Mouse (Mus musculus) liver, embryonic 11.5 days (tissue): ENCODE measurements around the gene Ppp1r17. TPM values are rescaled to one million over a fixed set of nuclear protein-coding genes. Genes with fewer than 3 reads are reported as not detected.

ENCODE experiments used
- ATAC-seq: fragments of 200-750 bp; cut with Nextera tagmentation; replicated peaks from 2 replicates; pipeline ENCODE4 v1.8.0; 2017; ENCODE audit warnings: moderate number of reproducible peaks, mild to moderate bottlenecking, moderate TSS enrichment, moderate library complexity; ENCODE audit not compliant: low FRiP score
- DNase-seq: peaks from one replicate; pipeline ENCODE4 v3.0.0-alpha.2; 2017; ENCODE audit warnings: low spot score
- H3K27ac ChIP-seq: fragments of 300-500 bp; sonication (generic); 2 replicates; pipeline ENCODE4 v1.5.1; 2014; ENCODE audit warnings: mild to moderate bottlenecking, low read depth, low read length, control low read depth
- H3K27me3 ChIP-seq: fragments of 300-500 bp; sonication (generic); replicated peaks from 2 replicates; pipeline ENCODE4 v1.6.1; 2014; ENCODE audit warnings: low read length, mixed read lengths; ENCODE audit not compliant: control insufficient read depth, insufficient read depth
- H3K36me3 ChIP-seq: fragments of 300-500 bp; sonication (generic); 2 replicates; pipeline ENCODE4 v1.6.1; 2014; ENCODE audit warnings: mild to moderate bottlenecking, low read length, moderate library complexity, mixed read lengths; ENCODE audit not compliant: control insufficient read depth, insufficient read depth
- H3K4me1 ChIP-seq: fragments of 300-500 bp; sonication (generic); replicated peaks from 2 replicates; pipeline ENCODE4 v1.6.1; 2014; ENCODE audit warnings: low read length, mixed read lengths; ENCODE audit not compliant: control insufficient read depth, insufficient read depth
- H3K4me2 ChIP-seq: fragments of 300-500 bp; sonication (generic); 2 replicates; pipeline ENCODE4 v1.6.1; 2014; ENCODE audit warnings: mild to moderate bottlenecking, control low read depth, moderate library complexity
- H3K4me3 ChIP-seq: fragments of 300-500 bp; sonication (generic); 2 replicates; pipeline ENCODE4 v1.5.1; 2014; ENCODE audit warnings: low read depth, low read length, control low read depth
- H3K9ac ChIP-seq: fragments of 300-500 bp; sonication (generic); 2 replicates; pipeline ENCODE4 v1.6.1; 2014; ENCODE audit warnings: low read depth, low read length, control low read depth
- H3K9me3 ChIP-seq: fragments of 300-500 bp; sonication (generic); 2 replicates; pipeline ENCODE4 v1.6.1; 2016; ENCODE audit warnings: low read length, inconsistent platforms, mixed read lengths; ENCODE audit not compliant: control insufficient read depth
- WGBS: fragments of 180-500 bp; shearing (Covaris S2); extraction: QIAGEN DNeasy Blood & Tissue Kit; methylation state at CpG from one replicate; pipeline ENCODE4 v1.1.7; 2014; 5-methylcytosine and 5-hydroxymethylcytosine counted together
- polyA plus RNA-seq: library from polyadenylated mRNA; unstranded; fragments of >200 nt; fragmentation: Nextera tagmentation; extraction: Ambion mirVana; gene quantifications from 2 replicates; pipeline ENCODE4 v1.2.1, GENCODE M21; 2014

The Ppp1r17 gene
- polyA plus RNA-seq = 0.22 TPM in 1 of 2 replicates, not detected in the other

DNA sequence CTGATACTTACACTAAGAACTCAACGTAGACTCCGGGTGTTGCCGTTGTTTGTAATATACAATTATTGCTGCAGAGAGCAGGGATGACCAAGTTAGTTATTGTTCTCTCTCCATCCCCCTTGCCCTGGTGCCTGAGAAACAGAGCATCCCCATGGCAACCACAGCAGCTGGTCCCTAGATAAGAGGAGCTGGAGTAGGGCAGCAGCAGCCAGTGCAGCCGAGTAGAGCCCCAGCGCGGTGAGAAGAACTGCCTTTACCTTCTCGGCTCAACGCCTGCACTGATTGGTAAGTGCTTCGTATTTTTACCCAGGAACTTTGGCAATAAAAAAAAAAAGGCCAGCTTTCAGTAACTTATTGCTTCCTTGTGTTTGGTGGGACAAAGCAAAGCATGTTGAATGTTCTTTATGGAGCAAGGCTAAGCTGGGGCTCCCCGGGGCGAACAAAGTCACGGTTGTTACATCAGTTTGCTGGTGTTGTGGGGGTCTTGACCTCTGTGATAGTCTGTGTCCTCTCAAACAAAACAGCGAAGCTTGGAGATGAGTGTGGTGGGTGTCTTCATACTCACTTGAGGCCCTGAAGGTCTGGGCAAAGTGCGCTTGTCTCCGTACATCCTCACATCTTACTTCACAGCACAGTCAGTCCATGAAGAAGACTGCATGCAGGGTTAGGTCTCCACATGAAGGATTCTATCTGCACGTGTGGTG lies at the start of gene Ppp1r17:
Gene Ppp1r17, plus strand, starts transcription at position 207 of the 704 bp plus-strand sequence.
- H3K36me3 ChIP-seq = no peaks in the 10 kb centered on the region
- no peak for DNase-seq
- no peaks in the 10 kb centered on the region for H3K9me3 ChIP-seq
- no peaks in the 10 kb centered on the region for H3K4me1 ChIP-seq
- H3K4me2 ChIP-seq = no peak within 1 kb of the TSS
- H3K27ac ChIP-seq = no peak within 1 kb of the TSS
- no peak for ATAC-seq
- no peaks in the 10 kb centered on the region for H3K27me3 ChIP-seq
- no peak within 1 kb of the TSS for H3K4me3 ChIP-seq
- H3K9ac ChIP-seq = no peak within 1 kb of the TSS
- 67% methylated on average over 16 of the region's 16 CpGs for WGBS

DNA sequence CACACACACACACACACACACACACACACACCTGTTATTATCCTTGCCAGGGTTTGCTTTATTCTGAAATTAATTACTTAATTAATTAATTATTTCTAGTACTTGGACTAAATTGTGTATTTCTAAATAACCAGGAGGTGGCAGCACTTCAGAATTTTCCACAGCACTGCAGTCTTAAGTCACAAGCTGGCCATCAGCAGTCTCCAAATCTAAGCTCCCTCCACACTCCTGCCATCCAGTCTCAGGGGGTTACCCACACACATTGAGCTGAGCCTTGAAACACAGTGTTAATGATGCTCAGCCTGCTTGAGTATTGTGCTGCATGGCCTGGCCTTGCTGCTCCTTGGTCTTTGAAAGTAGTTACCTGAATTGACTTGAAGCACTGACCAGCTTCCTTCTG lies 44.3 kb upstream of the Ppp1r17 start:
- Histone ChIP-seq H3K36me3 (no peaks in the 10 kb centered on the region), H3K4me3 (no peak overlapping the region), H3K27me3 (no peaks in the 10 kb centered on the region), H3K27ac (no peak overlapping the region), H3K9me3 (no peaks in the 10 kb centered on the region), H3K4me2 (no peak overlapping the region), H3K9ac (no peak overlapping the region), H3K4me1 (no peaks in the 10 kb centered on the region)
- no peak for ATAC-seq
- no peak for DNase-seq

DNA sequence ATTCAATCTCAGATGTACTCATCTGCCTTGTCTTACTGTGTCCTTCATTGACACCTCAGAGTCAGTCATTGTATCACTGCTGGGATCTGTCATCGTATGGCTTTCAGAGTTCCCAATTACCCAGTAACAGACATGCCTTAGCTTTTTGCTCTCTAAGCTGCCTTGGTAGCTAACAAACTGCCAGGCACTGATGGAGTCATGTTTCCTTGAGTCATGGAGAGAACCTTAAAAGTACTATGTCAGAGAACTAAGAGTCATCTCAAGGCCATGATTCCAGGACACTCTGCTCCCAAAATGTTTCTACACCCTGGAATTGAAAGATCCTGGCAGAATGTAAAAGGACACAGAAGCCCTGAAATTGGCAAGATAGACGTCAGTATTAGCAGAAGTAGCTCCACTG lies 37.5 kb upstream of the Ppp1r17 start:
- no peak overlapping the region for H3K27ac ChIP-seq
- H3K9me3 ChIP-seq = no peaks in the 10 kb centered on the region
- ATAC-seq = no peak
- no peaks in the 10 kb centered on the region for H3K4me1 ChIP-seq
- DNase-seq = no peak
- H3K4me2 ChIP-seq = no peak overlapping the region
- H3K9ac ChIP-seq = no peak overlapping the region
- no peaks in the 10 kb centered on the region for H3K36me3 ChIP-seq
- H3K27me3 ChIP-seq = no peaks in the 10 kb centered on the region
- WGBS = 70% methylated on average over 2 of the region's 2 CpGs
- H3K4me3 ChIP-seq = no peak overlapping the region

DNA sequence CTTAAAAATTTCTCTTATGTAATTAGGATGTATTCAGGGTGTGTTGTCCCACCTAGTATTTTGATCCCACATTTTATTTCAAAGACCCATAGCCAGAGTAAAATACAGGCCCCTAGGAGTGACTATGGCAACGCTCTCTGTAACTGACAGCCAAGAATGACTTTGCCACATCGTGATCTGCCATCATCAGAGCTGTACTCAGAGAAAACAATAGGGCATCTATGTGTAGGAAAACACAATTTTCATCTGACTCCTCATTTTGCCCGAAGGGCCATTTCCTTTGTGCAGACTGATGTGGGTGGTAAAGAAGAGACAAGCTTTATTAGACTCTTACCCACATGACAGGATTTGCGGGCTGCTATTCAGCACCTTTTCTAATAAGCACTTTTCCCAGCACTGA lies 8.6 kb upstream of the Ppp1r17 start:
- Histone ChIP-seq H3K4me1 (no peaks in the 10 kb centered on the region), H3K36me3 (no peaks in the 10 kb centered on the region), H3K27me3 (no peaks in the 10 kb centered on the region), H3K4me2 (no peak overlapping the region), H3K9ac (no peak overlapping the region), H3K9me3 (no peaks in the 10 kb centered on the region), H3K4me3 (no peak overlapping the region), H3K27ac (no peak overlapping the region)
- ATAC-seq (no peak), DNase-seq (no peak)
- WGBS = 79% methylated on average over 4 of the region's 4 CpGs

DNA sequence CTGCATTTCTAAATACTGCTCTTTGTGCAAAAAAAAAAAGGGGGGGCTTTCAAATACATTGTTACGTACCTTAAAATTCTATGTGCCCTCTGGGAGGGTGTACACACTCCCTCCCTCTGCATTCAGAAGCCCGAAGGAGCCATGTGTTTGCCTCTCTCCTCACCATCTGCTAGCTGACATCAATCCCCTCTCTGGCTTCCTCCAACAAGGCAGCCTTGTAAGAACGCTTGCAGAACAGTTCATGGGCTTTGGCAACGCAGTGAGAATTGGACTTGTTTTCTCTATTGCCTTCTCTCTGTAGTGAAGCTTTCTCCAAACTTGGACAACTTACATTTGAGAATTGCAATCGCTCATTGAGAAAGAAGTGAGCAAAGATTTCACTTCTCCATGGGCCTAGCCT lies 4.9 kb upstream of the Ppp1r17 start:
- no peaks in the 10 kb centered on the region for H3K4me1 ChIP-seq
- H3K4me3 ChIP-seq = no peak overlapping the region
- 75% methylated on average over 5 of the region's 5 CpGs for WGBS
- no peaks in the 10 kb centered on the region for H3K36me3 ChIP-seq
- no peak overlapping the region for H3K4me2 ChIP-seq
- no peak for DNase-seq
- no peak for ATAC-seq
- no peak overlapping the region for H3K9ac ChIP-seq
- H3K27me3 ChIP-seq = no peaks in the 10 kb centered on the region
- H3K27ac ChIP-seq = no peak overlapping the region
- no peaks in the 10 kb centered on the region for H3K9me3 ChIP-seq

DNA sequence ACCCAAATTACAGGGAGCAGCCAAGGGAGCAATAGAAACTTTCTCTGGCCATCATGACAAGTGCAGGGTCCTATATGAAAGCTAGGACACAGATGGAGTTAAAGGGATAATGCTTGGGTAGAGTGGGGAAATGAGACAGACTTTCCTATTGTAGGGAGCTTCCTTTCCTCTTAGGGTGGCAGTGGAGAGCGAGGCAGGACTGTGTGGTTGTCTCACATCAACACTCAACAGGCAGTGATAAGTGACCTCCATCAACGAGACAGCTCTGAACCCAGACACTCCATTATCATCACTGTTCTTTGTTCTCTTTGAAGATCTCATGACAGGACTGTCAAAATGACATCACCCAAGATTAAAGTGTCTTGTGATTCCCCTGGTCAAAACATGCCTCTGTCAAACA lies 2.3 kb downstream of the Ppp1r17 start:
- no peaks in the 10 kb centered on the region for H3K4me1 ChIP-seq
- ATAC-seq (no peak), DNase-seq (no peak)
- no peak overlapping the region for H3K9ac ChIP-seq
- no peaks in the 10 kb centered on the region for H3K27me3 ChIP-seq
- no peak overlapping the region for H3K4me3 ChIP-seq
- WGBS = 17% methylated on average over 2 of the region's 2 CpGs
- no peaks in the 10 kb centered on the region for H3K9me3 ChIP-seq
- no peak overlapping the region for H3K4me2 ChIP-seq
- H3K36me3 ChIP-seq = no peaks in the 10 kb centered on the region
- no peak overlapping the region for H3K27ac ChIP-seq

DNA sequence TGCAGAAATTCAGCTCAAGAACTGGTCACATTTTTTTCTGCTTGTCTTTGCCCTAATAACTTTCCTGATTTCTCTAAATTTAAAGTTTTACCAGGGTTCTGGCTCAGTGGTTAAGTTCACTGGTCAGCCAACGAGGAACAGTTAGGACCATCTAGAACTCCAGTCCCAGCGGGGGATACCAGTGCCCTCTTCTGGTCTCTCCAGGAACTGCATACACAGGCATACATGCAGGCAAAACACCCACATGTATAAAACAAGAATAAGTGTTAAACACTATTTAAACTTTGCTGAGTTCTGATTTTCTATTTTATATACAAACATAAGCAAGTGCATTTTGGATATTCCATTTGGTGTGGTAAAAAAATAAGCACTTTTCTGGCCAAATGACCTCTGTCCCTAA lies 8.2 kb downstream of the Ppp1r17 start:
- no peak overlapping the region for H3K27ac ChIP-seq
- H3K4me2 ChIP-seq = no peak overlapping the region
- H3K27me3 ChIP-seq = no peaks in the 10 kb centered on the region
- 44% methylated on average over 2 of the region's 2 CpGs for WGBS
- DNase-seq (no peak), ATAC-seq (no peak)
- H3K36me3 ChIP-seq = no peaks in the 10 kb centered on the region
- no peaks in the 10 kb centered on the region for H3K4me1 ChIP-seq
- no peak overlapping the region for H3K9ac ChIP-seq
- H3K9me3 ChIP-seq = no peaks in the 10 kb centered on the region
- no peak overlapping the region for H3K4me3 ChIP-seq

DNA sequence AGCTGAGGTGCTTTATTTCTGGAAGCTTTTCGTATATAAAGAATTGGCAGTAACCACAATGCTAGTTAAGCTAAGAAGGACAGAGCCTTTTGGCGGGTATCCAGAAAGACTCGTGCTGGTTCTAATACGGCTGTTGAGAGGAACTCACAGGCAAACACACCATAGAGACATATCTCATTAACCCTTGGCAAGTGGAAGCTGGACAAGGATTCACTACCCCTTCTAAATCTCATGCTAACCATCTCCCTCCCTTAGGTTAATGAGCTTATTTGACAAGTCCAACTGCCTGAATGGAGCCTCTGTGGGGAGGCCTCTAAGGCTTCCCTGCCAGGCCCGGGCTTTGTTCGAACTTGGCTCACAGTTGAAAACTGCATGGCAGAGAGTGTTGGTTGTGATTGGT lies 10.0 kb downstream of the Ppp1r17 start:
- H3K9me3 ChIP-seq = no peaks in the 10 kb centered on the region
- no peaks in the 10 kb centered on the region for H3K4me1 ChIP-seq
- H3K4me2 ChIP-seq = no peak overlapping the region
- DNase-seq (no peak), ATAC-seq (no peak)
- H3K4me3 ChIP-seq = no peak overlapping the region
- no peaks in the 10 kb centered on the region for H3K27me3 ChIP-seq
- 82% methylated on average over 6 of the region's 6 CpGs for WGBS
- no peak overlapping the region for H3K9ac ChIP-seq
- H3K27ac ChIP-seq = no peak overlapping the region
- no peaks in the 10 kb centered on the region for H3K36me3 ChIP-seq

DNA sequence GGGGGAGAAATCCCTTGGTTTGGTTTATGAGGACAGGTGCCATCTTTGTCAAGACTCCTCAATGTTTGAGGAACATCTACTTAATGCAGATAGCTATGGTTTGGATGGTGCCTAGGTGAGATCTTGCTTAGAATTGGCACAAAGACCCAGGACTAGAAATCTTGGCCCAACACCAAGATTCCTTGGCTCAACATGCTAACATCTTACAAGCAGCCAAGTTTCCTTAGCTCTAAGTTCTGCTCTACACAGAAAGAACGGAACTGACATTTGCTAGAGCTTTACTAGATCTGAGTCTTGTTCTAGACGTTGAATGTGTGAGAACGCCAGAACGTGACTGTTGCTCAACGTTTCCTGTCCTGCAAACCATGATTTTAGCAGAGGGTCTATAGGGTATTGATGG lies 10.7 kb downstream of the Ppp1r17 start:
- Histone ChIP-seq H3K9me3 (no peaks in the 10 kb centered on the region), H3K36me3 (no peaks in the 10 kb centered on the region), H3K4me3 (no peak overlapping the region), H3K4me2 (no peak overlapping the region), H3K27ac (no peak overlapping the region), H3K27me3 (no peaks in the 10 kb centered on the region), H3K9ac (no peak overlapping the region), H3K4me1 (no peaks in the 10 kb centered on the region)
- ATAC-seq (no peak), DNase-seq (no peak)
- 78% methylated on average over 5 of the region's 5 CpGs for WGBS
